Mouse (Mus musculus): ENCODE results near the gene Coq4. TPM values are rescaled to one million over a fixed set of nuclear protein-coding genes. Genes with fewer than 3 reads are reported as not detected.

Coq4 gene
- total and polyA plus RNA-seq, 2 experiments from 2014 or later, result 16.3 to 23.5 TPM

GRCm38 (mm10) chr2:29844115-29844514 lies 56.8 kb downstream of the Coq4 start:
- DNase-seq (ENCODE audit: low spot score) (no peak), ATAC-seq (ENCODE audit: insufficient read depth, low read depth) (no peak)
- TF ChIP-seq EP300 (IDR thresholded peaks at IDR 0.05; ENCODE audit: low read depth), result no peak
- TF ChIP-seq CTCF (IDR thresholded peaks at IDR 0.05; ENCODE audit: low read depth), result no peak
- no peak overlapping the region for H3K9ac ChIP-seq (replicated peaks; ENCODE audit: low read depth, low read length)
- H3K9me3 ChIP-seq (replicated peaks; ENCODE audit: control insufficient read depth, low read length), result no peaks in the 10 kb centered on the region
- H3K27me3 ChIP-seq (ENCODE audit: control insufficient read depth, insufficient read depth, low read length), result peaks cover 42% of the 10 kb centered on the region
- no peak overlapping the region for H3K27ac ChIP-seq (ENCODE audit: low read depth)
- H3K36me3 ChIP-seq (replicated peaks; ENCODE audit: control insufficient read depth, insufficient read depth, low read length), result peaks cover 34% of the 10 kb centered on the region
- H3K4me2 ChIP-seq (ENCODE audit: low read depth, low read length), result no peak overlapping the region
- H3K4me1 ChIP-seq (ENCODE audit: control insufficient read depth, insufficient read depth), result no peaks in the 10 kb centered on the region
- no peak overlapping the region for H3K4me3 ChIP-seq (ENCODE audit: low read depth, low read length)
- WGBS, result 89% methylated on average over 2 of the region's 2 CpGs

GRCm38 (mm10) chr2:29844661-29845060 lies 57.4 kb downstream of the Coq4 start:
- TF ChIP-seq EP300 (IDR thresholded peaks at IDR 0.05; ENCODE audit: low read depth), result no peak
- TF ChIP-seq CTCF (IDR thresholded peaks at IDR 0.05; ENCODE audit: low read depth), result no peak
- Histone ChIP-seq H3K4me1 (ENCODE audit: control insufficient read depth, insufficient read depth) (no peaks in the 10 kb centered on the region), H3K9ac (replicated peaks; ENCODE audit: low read depth, low read length) (no peak overlapping the region), H3K27me3 (ENCODE audit: control insufficient read depth, insufficient read depth, low read length) (peaks cover 42% of the 10 kb centered on the region), H3K4me2 (ENCODE audit: low read depth, low read length) (no peak overlapping the region), H3K9me3 (replicated peaks; ENCODE audit: control insufficient read depth, low read length) (no peaks in the 10 kb centered on the region), H3K4me3 (ENCODE audit: low read depth, low read length) (no peak overlapping the region), H3K36me3 (replicated peaks; ENCODE audit: control insufficient read depth, insufficient read depth, low read length) (peaks cover 32% of the 10 kb centered on the region), H3K27ac (ENCODE audit: low read depth) (no peak overlapping the region)
- DNase-seq (ENCODE audit: low spot score), result no peak
- WGBS, result 64% methylated on average over 3 of the region's 3 CpGs
- no peak for ATAC-seq (ENCODE audit: insufficient read depth, low read depth)

- Histone ChIP-seq H3K4me2 (ENCODE audit: low read depth, low read length) (peak overlapping the region; percentile 23; the same call in 1 of the 2 replicates), H3K9ac (replicated peaks; ENCODE audit: low read depth, low read length) (0 out of 2 replicates have a peak overlapping the region, but pooled peaks have one; percentile 26)
These were observed 58.3 kb downstream of the Coq4 start for GRCm38 (mm10) chr2:29845636-29846035.

GRCm38 (mm10) chr2:29846061-29846853 lies 59.0 kb downstream of the Coq4 start:
- Histone ChIP-seq H3K4me3 (ENCODE audit: low read depth, low read length) (peak overlapping the region; percentile 20), H3K27ac (ENCODE audit: low read depth) (no peak overlapping the region), H3K4me1 (ENCODE audit: control insufficient read depth, insufficient read depth) (no peaks in the 10 kb centered on the region), H3K4me2 (ENCODE audit: low read depth, low read length) (peak overlapping the region; percentile 23; the same call in 1 of the 2 replicates), H3K27me3 (ENCODE audit: control insufficient read depth, insufficient read depth, low read length) (peaks cover 45% of the 10 kb centered on the region), H3K9me3 (replicated peaks; ENCODE audit: control insufficient read depth, low read length) (no peaks in the 10 kb centered on the region), H3K36me3 (replicated peaks; ENCODE audit: control insufficient read depth, insufficient read depth, low read length) (peaks cover 25% of the 10 kb centered on the region), H3K9ac (replicated peaks; ENCODE audit: low read depth, low read length) (0 out of 2 replicates have a peak overlapping the region, but pooled peaks have one; percentile 26)
- WGBS, result 20% methylated on average over 46 of the region's 47 CpGs
- no peak for TF ChIP-seq CTCF (IDR thresholded peaks at IDR 0.05; ENCODE audit: low read depth)
- TF ChIP-seq EP300 (IDR thresholded peaks at IDR 0.05; ENCODE audit: low read depth), result no peak
- DNase-seq (ENCODE audit: low spot score), result no peak
- ATAC-seq (ENCODE audit: insufficient read depth, low read depth), result no peak

More at GRCm38 (mm10) chr2:29845636-29846035, 58.3 kb downstream of the Coq4 start:
- no peak overlapping the region for H3K27ac ChIP-seq (ENCODE audit: low read depth)
- ATAC-seq (ENCODE audit: insufficient read depth, low read depth) (no peak), DNase-seq (ENCODE audit: low spot score) (no peak)
- peaks cover 27% of the 10 kb centered on the region for H3K36me3 ChIP-seq (replicated peaks; ENCODE audit: control insufficient read depth, insufficient read depth, low read length)
- WGBS, result 39% methylated on average over 25 of the region's 25 CpGs
- H3K9me3 ChIP-seq (replicated peaks; ENCODE audit: control insufficient read depth, low read length), result no peaks in the 10 kb centered on the region
- peak overlapping the region; percentile 20 for H3K4me3 ChIP-seq (ENCODE audit: low read depth, low read length)
- TF ChIP-seq CTCF (IDR thresholded peaks at IDR 0.05; ENCODE audit: low read depth) (no peak), EP300 (IDR thresholded peaks at IDR 0.05; ENCODE audit: low read depth) (no peak)
- peaks cover 42% of the 10 kb centered on the region for H3K27me3 ChIP-seq (ENCODE audit: control insufficient read depth, insufficient read depth, low read length)
- H3K4me1 ChIP-seq (ENCODE audit: control insufficient read depth, insufficient read depth), result no peaks in the 10 kb centered on the region

- TF ChIP-seq EP300 (IDR thresholded peaks at IDR 0.05; ENCODE audit: low read depth) (no peak), CTCF (IDR thresholded peaks at IDR 0.05; ENCODE audit: low read depth) (no peak)
- ATAC-seq (ENCODE audit: insufficient read depth, low read depth), result no peak
- peaks cover 45% of the 10 kb centered on the region for H3K27me3 ChIP-seq (ENCODE audit: control insufficient read depth, insufficient read depth, low read length)
- H3K9me3 ChIP-seq (replicated peaks; ENCODE audit: control insufficient read depth, low read length), result no peaks in the 10 kb centered on the region
- H3K4me2 ChIP-seq (ENCODE audit: low read depth, low read length), result no peak overlapping the region
- 59% methylated on average over 3 of the region's 3 CpGs for WGBS
- no peak overlapping the region for H3K27ac ChIP-seq (ENCODE audit: low read depth)
- DNase-seq (ENCODE audit: low spot score), result no peak
- H3K9ac ChIP-seq (replicated peaks; ENCODE audit: low read depth, low read length), result no peak overlapping the region
- peaks cover 18% of the 10 kb centered on the region for H3K36me3 ChIP-seq (replicated peaks; ENCODE audit: control insufficient read depth, insufficient read depth, low read length)
- H3K4me3 ChIP-seq (ENCODE audit: low read depth, low read length), result no peak overlapping the region
- H3K4me1 ChIP-seq (ENCODE audit: control insufficient read depth, insufficient read depth), result no peaks in the 10 kb centered on the region
These were observed 59.6 kb downstream of the Coq4 start for GRCm38 (mm10) chr2:29846911-29847310.

Small RNA genes lying within 50 kb of the gene (microRNA-seq; reads per million reads assigned to microRNA genes)
- gene Mir219a-2, result not detected
- not detected for gene Mir219b

Other genes starting within 250 kb of the Coq4 start
- 47.6 and 64.0 TPM in 2 replicates for gene Rapgef1, start 167.8 kb upstream of the Coq4 start, total RNA-seq (2014; rRNA removed; ENCODE audit: low replicate concordance)
- 6.7 and 9.0 TPM in 2 replicates for gene Rapgef1, start 167.8 kb upstream of the Coq4 start, polyA plus RNA-seq (2015; fragmentation: Nextera tagmentation; extraction: Ambion mirVana)
- gene Gm13420, start 35.8 kb upstream of the Coq4 start, total RNA-seq (2014; rRNA removed; ENCODE audit: low replicate concordance), result not detected in 2 replicates
- not detected in 2 replicates for gene Gm13420, start 35.8 kb upstream of the Coq4 start, polyA plus RNA-seq (2015; fragmentation: Nextera tagmentation; extraction: Ambion mirVana)
- not detected in 2 replicates for gene Gm13547, start 28.2 kb upstream of the Coq4 start, total RNA-seq (2014; rRNA removed; ENCODE audit: low replicate concordance)
- not detected in 2 replicates for gene Gm13547, start 28.2 kb upstream of the Coq4 start, polyA plus RNA-seq (2015; fragmentation: Nextera tagmentation; extraction: Ambion mirVana)
- gene Trub2, start 1.0 kb downstream of the Coq4 start, total RNA-seq (2014; rRNA removed; ENCODE audit: low replicate concordance), result 26.9 and 42.6 TPM in 2 replicates
- 16.7 and 20.2 TPM in 2 replicates for gene Trub2, start 1.0 kb downstream of the Coq4 start, polyA plus RNA-seq (2015; fragmentation: Nextera tagmentation; extraction: Ambion mirVana)
- gene Slc27a4, start 15.1 kb downstream of the Coq4 start, total RNA-seq (2014; rRNA removed; ENCODE audit: low replicate concordance), result 28.2 and 30.0 TPM in 2 replicates
- gene Slc27a4, start 15.1 kb downstream of the Coq4 start, polyA plus RNA-seq (2015; fragmentation: Nextera tagmentation; extraction: Ambion mirVana), result 8.4 and 8.6 TPM in 2 replicates
- 27.9 and 30.0 TPM in 2 replicates for gene Urm1, start 32.6 kb downstream of the Coq4 start, total RNA-seq (2014; rRNA removed; ENCODE audit: low replicate concordance)
- 14.2 and 14.5 TPM in 2 replicates for gene Urm1, start 32.6 kb downstream of the Coq4 start, polyA plus RNA-seq (2015; fragmentation: Nextera tagmentation; extraction: Ambion mirVana)
- gene Cercam, start 81.7 kb downstream of the Coq4 start, total RNA-seq (2014; rRNA removed; ENCODE audit: low replicate concordance), result 11.7 and 24.0 TPM in 2 replicates
- gene Cercam, start 81.7 kb downstream of the Coq4 start, polyA plus RNA-seq (2015; fragmentation: Nextera tagmentation; extraction: Ambion mirVana), result 7.9 and 8.8 TPM in 2 replicates
- 32.3 and 35.1 TPM in 2 replicates for gene Odf2, start 101.7 kb downstream of the Coq4 start, total RNA-seq (2014; rRNA removed; ENCODE audit: low replicate concordance)
- gene Odf2, start 101.7 kb downstream of the Coq4 start, polyA plus RNA-seq (2015; fragmentation: Nextera tagmentation; extraction: Ambion mirVana), result 22.5 and 28.6 TPM in 2 replicates
- 14.7 and 21.4 TPM in 2 replicates for gene Gle1, start 147.9 kb downstream of the Coq4 start, total RNA-seq (2014; rRNA removed; ENCODE audit: low replicate concordance)
- 22.8 and 23.0 TPM in 2 replicates for gene Gle1, start 147.9 kb downstream of the Coq4 start, polyA plus RNA-seq (2015; fragmentation: Nextera tagmentation; extraction: Ambion mirVana)
- gene Sptan1, start 178.1 kb downstream of the Coq4 start, total RNA-seq (2014; rRNA removed; ENCODE audit: low replicate concordance), result 245 and 266 TPM in 2 replicates
- 66.4 and 79.3 TPM in 2 replicates for gene Sptan1, start 178.1 kb downstream of the Coq4 start, polyA plus RNA-seq (2015; fragmentation: Nextera tagmentation; extraction: Ambion mirVana)

All from heart, postnatal 0 days (tissue).